Mouse (Mus musculus) MN1 (cell line): ENCODE results near the gene Gm20897.
"Not testable (repeated sequence)": the region's sequence is repeated elsewhere in the genome, so short reads cannot be mapped to it uniquely, and the experiment has no call there.

Experiments
- DNase-seq: peaks from one replicate; pipeline ENCODE4 v3.0.0-alpha.2; 2016; ENCODE audit warnings: low spot score

Gene Gm20897

GRCm38 (mm10) chrY:38502138-38502537 is at the start of gene Gm20897:
Gene Gm20897 (minus strand): TSS chrY:38502238.
- not testable (repeated sequence) for DNase-seq
